Mouse (Mus musculus) lung, adult 2 months (tissue): ENCODE measurements around the gene Usp24.

ENCODE experiments used
- CTCF ChIP-seq: fragments of 200-500 bp; IDR thresholded peaks from 2 replicates; pipeline ENCODE4 v1.5.1; 2011; ENCODE audit warnings: mild to moderate bottlenecking, low read length, control low read depth; ENCODE audit not compliant: insufficient read depth
- POLR2A ChIP-seq: fragments of 200-500 bp; IDR thresholded peaks from 2 replicates; pipeline ENCODE4 v1.6.1; 2011; ENCODE audit warnings: low read depth, mild to moderate bottlenecking, control low read depth, low read length, borderline replicate concordance; ENCODE audit errors: extremely low read depth

- TF ChIP-seq POLR2A (no peak), CTCF (no peak)
These were observed 2.1 kb upstream of the Usp24 start for GRCm38 (mm10) chr4:106313874-106314273.
